Mouse (Mus musculus): ENCODE measurements around the gene Ahcyl1. TPM values are rescaled to one million over a fixed set of nuclear protein-coding genes. Genes with fewer than 3 reads are reported as not detected.
"Not testable (repeated sequence)": the region's sequence is repeated elsewhere in the genome, so short reads cannot be mapped to it uniquely, and the experiment has no call there.

Gene Ahcyl1
- polyA plus RNA-seq, 1 experiment from 2014 or later = 96.1 TPM

DNA sequence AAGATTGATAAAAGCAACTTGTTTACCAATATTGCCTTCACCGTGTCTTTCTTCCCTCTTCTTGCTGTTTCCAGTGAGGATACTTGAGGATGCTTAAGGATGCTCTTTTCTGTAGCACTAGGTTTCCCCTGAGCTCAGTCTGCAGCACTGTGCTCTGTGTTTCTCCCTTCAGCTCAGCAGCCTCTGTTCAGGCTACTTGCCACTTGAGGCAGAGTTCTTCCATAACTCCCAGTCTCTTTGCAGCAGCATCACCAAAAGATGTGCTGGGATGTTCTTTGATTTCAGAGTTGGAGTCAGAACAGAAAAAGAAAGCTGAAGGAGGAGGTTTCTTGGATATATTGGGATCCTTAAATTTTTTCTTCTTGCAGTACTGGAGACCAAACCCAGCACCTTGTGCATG is 42.3 kb upstream of the Ahcyl1 start:
- no peak for ATAC-seq (ENCODE audit: low FRiP score, low TSS enrichment)
- Histone ChIP-seq H3K36me3 (ENCODE audit: insufficient read depth, low read length) (no peaks in the 10 kb centered on the region), H3K4me1 (ENCODE audit: insufficient read depth, low read length) (peaks cover 40% of the 10 kb centered on the region), H3K27ac (ENCODE audit: low read length) (no peak overlapping the region), H3K4me2 (replicated peaks; ENCODE audit: low read depth, low read length) (no peak overlapping the region), H3K4me3 (ENCODE audit: low read length) (no peak overlapping the region), H3K27me3 (ENCODE audit: insufficient read depth, low read length) (no peaks in the 10 kb centered on the region), H3K9me3 (ENCODE audit: low read length) (no peaks in the 10 kb centered on the region), H3K9ac (replicated peaks; ENCODE audit: low read length) (no peak overlapping the region)
- 85% methylated on average over 1 of the region's 1 CpGs for WGBS

DNA sequence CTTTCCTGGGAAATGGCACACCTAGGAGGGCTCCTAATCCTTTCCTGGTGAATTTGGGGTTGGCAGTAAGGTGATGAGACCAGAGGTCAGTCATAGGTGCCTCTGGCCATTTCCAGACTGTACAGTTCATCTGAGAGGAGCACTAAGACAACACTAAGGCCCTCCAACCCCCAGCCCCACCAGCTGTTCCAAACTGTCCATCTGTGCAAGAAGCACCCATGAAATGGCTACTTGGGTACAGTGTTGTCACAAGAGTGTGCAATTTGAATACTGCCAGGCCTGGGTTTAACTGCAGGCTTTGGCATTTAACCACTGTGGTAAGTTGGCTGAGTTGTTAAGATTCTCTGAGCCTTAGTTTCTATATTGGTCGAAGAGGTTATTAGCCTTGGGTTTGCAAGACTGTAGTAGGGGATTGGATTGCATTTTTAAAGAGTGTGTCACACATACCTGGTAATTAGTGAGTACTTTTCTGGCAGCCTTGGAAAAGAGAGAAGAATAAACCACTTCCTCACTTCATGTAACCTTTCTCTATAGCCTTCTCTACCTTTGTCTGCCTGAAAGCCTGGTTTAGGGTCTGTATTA is 41.3 kb upstream of the Ahcyl1 start:
- ATAC-seq (ENCODE audit: low FRiP score, low TSS enrichment) = no peak
- Histone ChIP-seq H3K4me1 (ENCODE audit: insufficient read depth, low read length) (peaks cover 31% of the 10 kb centered on the region), H3K4me3 (ENCODE audit: low read length) (no peak overlapping the region), H3K4me2 (replicated peaks; ENCODE audit: low read depth, low read length) (no peak overlapping the region), H3K36me3 (ENCODE audit: insufficient read depth, low read length) (no peaks in the 10 kb centered on the region), H3K9ac (replicated peaks; ENCODE audit: low read length) (no peak overlapping the region), H3K27me3 (ENCODE audit: insufficient read depth, low read length) (no peaks in the 10 kb centered on the region), H3K9me3 (ENCODE audit: low read length) (no peaks in the 10 kb centered on the region), H3K27ac (ENCODE audit: low read length) (no peak overlapping the region)
- 82% methylated on average over 1 of the region's 1 CpGs for WGBS

DNA sequence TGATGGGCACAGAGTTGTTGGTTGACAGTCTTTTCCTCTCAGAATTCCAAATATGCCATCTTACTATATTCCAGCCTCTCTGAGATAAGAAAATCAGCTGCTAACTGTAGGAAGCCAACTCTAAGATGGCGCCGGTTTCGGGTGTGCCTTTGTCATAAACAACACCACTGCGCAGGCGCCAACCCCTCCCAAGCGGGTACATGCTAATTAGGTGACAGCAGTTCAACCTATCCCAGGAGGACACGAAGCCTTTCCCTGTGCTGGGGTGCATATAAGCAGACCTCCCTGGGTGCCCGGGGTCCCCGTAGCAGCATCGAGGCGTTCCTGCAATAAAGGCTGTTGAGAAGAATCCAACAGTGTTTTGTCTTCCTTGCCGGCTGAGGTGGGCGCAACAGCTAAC is 39.3 kb upstream of the Ahcyl1 start:
- not testable (repeated sequence) for H3K27ac ChIP-seq (ENCODE audit: low read length); H3K36me3 ChIP-seq (ENCODE audit: insufficient read depth, low read length); H3K27me3 ChIP-seq (ENCODE audit: insufficient read depth, low read length); H3K4me3 ChIP-seq (ENCODE audit: low read length); H3K9me3 ChIP-seq (ENCODE audit: low read length); H3K9ac ChIP-seq (replicated peaks; ENCODE audit: low read length); H3K4me2 ChIP-seq (replicated peaks; ENCODE audit: low read depth, low read length); ATAC-seq (ENCODE audit: low FRiP score, low TSS enrichment)
- peaks cover 12% of the 10 kb centered on the region for H3K4me1 ChIP-seq (ENCODE audit: insufficient read depth, low read length)
- 97% methylated on average over 13 of the region's 13 CpGs for WGBS

DNA sequence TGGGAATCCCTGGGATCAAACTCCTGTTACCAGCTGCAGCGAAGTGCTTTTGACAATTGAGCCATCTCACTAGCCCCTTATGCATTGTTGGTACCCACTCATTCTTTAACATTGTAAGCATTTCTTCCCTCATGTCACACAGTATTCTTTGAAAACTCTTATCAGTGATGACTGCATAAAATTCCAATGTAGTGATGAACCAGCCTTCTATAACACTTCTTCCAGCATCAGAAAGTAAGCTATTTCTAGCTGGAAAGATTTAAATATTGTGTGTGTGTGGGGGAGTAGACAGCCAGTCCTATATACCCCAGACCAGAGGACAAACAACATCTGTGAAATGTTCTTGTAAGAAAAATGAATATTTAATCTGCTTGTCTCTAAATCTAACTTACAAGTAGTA is 37.0 kb upstream of the Ahcyl1 start:
- Histone ChIP-seq H3K4me1 (ENCODE audit: insufficient read depth, low read length) (no peaks in the 10 kb centered on the region), H3K4me2 (replicated peaks; ENCODE audit: low read depth, low read length) (no peak overlapping the region), H3K27ac (ENCODE audit: low read length) (no peak overlapping the region), H3K27me3 (ENCODE audit: insufficient read depth, low read length) (no peaks in the 10 kb centered on the region), H3K9me3 (ENCODE audit: low read length) (no peaks in the 10 kb centered on the region), H3K36me3 (ENCODE audit: insufficient read depth, low read length) (no peaks in the 10 kb centered on the region), H3K9ac (replicated peaks; ENCODE audit: low read length) (no peak overlapping the region), H3K4me3 (ENCODE audit: low read length) (no peak overlapping the region)
- peak; percentile 49; the same call in 1 of the 2 replicates for ATAC-seq (ENCODE audit: low FRiP score, low TSS enrichment)
- 87% methylated on average over 1 of the region's 1 CpGs for WGBS

DNA sequence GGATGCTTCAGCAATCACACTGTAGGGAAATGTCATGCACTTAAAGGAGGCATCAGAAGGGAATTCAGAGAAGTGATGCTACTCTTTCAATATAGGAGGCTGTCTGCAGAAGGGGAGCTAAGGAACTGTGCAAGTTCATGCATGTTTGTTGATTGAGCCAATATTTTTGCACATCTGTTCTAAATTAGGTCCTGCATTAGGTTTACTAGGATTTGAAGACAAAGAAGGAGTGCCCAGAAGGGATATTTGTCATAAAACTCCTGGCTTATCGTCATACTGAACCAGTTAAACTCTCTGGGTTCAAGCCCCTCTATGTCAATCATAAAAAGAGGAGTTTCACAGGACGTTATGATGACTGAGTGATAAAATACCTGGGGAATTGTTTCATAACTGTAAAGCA is 33.9 kb upstream of the Ahcyl1 start:
- Histone ChIP-seq H3K36me3 (ENCODE audit: insufficient read depth, low read length) (no peaks in the 10 kb centered on the region), H3K9me3 (ENCODE audit: low read length) (no peaks in the 10 kb centered on the region), H3K27me3 (ENCODE audit: insufficient read depth, low read length) (no peaks in the 10 kb centered on the region), H3K9ac (replicated peaks; ENCODE audit: low read length) (no peak overlapping the region), H3K4me1 (ENCODE audit: insufficient read depth, low read length) (no peaks in the 10 kb centered on the region), H3K4me2 (replicated peaks; ENCODE audit: low read depth, low read length) (no peak overlapping the region), H3K4me3 (ENCODE audit: low read length) (no peak overlapping the region), H3K27ac (ENCODE audit: low read length) (no peak overlapping the region)
- no peak for ATAC-seq (ENCODE audit: low FRiP score, low TSS enrichment)
- 74% methylated on average over 2 of the region's 2 CpGs for WGBS

DNA sequence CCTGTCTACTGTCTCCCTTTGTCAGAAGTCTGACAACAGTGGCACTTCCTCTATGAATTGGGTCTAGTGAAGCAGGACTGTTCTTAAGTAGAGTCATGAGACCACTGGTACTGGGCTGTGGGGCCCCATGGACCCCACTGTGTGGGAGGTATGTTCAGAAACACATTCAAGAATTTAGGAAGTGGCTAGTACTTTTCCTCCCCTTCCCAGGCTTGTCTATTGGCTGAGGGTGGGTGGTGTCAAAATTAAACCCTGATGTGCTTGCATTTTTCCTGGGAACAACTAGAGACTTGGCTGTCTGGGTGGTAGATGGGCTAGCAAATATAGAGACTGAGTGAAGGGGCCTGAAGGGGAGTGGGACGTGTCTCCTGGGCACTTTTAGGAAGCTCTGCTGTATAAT is 32.1 kb upstream of the Ahcyl1 start:
- no peaks in the 10 kb centered on the region for H3K36me3 ChIP-seq (ENCODE audit: insufficient read depth, low read length)

DNA sequence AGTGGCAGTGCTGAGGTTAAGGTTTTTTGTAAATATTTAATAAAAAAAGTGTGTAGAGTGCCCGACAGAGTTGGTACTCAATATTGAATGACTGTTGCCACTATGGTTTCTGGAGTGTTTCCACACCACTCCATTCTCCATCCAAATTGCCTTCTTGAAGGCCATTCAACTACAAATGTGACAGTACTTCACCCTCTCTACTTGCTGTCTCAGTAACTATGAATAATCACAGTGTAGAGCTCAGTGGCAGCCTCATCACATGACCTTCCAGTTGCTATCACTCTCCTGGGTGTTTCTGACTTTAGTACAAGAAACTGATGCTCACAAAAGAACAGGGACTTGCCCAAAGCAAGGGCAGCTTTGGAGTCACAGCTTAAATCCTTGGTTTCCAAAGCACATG is 19.6 kb upstream of the Ahcyl1 start:
- H3K27me3 ChIP-seq (ENCODE audit: insufficient read depth, low read length) = no peaks in the 10 kb centered on the region
- no peak overlapping the region for H3K4me2 ChIP-seq (replicated peaks; ENCODE audit: low read depth, low read length)
- no peak for ATAC-seq (ENCODE audit: low FRiP score, low TSS enrichment)
- H3K36me3 ChIP-seq (ENCODE audit: insufficient read depth, low read length) = no peaks in the 10 kb centered on the region
- H3K9ac ChIP-seq (replicated peaks; ENCODE audit: low read length) = no peak overlapping the region
- H3K27ac ChIP-seq (ENCODE audit: low read length) = no peak overlapping the region
- no peak overlapping the region for H3K4me3 ChIP-seq (ENCODE audit: low read length)
- no peaks in the 10 kb centered on the region for H3K9me3 ChIP-seq (ENCODE audit: low read length)
- H3K4me1 ChIP-seq (ENCODE audit: insufficient read depth, low read length) = peaks cover 6% of the 10 kb centered on the region; the same call in 1 of the 2 replicates
- WGBS = 73% methylated on average over 1 of the region's 1 CpGs

More for the DNA sequence above, 32.1 kb upstream of the Ahcyl1 start:
- Histone ChIP-seq H3K27ac (ENCODE audit: low read length) (no peak overlapping the region), H3K4me1 (ENCODE audit: insufficient read depth, low read length) (no peaks in the 10 kb centered on the region), H3K9ac (replicated peaks; ENCODE audit: low read length) (no peak overlapping the region), H3K27me3 (ENCODE audit: insufficient read depth, low read length) (no peaks in the 10 kb centered on the region), H3K4me2 (replicated peaks; ENCODE audit: low read depth, low read length) (no peak overlapping the region), H3K9me3 (ENCODE audit: low read length) (no peaks in the 10 kb centered on the region), H3K4me3 (ENCODE audit: low read length) (no peak overlapping the region)
- 52% methylated on average over 1 of the region's 1 CpGs for WGBS
- no peak for ATAC-seq (ENCODE audit: low FRiP score, low TSS enrichment)

DNA sequence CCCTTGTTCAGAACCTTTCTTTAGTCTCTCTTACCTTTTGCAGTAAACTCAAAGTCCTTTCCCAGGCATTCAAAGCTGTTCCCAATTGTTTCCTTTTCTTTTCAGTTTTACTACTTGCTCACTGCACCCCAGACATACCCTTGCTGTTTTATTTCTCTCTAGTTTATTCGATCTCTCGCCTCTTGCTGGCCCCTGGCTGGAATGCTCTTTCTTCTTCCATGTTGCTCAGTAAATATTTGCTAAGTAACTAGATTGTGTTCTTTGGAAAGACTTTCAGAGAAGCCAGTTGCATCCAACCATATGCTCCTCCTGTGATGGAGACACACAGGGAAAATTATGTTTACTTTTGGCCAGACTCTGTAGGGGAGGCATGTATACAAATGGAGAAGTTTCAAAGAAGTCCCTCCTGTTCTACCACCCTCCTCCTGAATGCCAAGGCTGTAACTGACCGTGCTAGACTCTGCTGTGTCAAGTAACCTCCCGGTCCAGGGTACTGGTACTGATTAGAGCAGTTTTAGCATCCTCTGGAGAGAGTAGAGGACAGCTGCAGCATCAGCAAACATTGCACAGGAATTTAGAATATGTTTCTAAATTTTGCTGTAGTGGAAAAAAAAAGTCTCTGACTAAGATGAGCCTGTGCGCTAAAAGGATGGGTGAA is 18.0 kb upstream of the Ahcyl1 start:
- Histone ChIP-seq H3K9ac (replicated peaks; ENCODE audit: low read length) (no peak overlapping the region), H3K9me3 (ENCODE audit: low read length) (no peaks in the 10 kb centered on the region), H3K4me1 (ENCODE audit: insufficient read depth, low read length) (peaks cover 6% of the 10 kb centered on the region; the same call in 1 of the 2 replicates), H3K4me2 (replicated peaks; ENCODE audit: low read depth, low read length) (no peak overlapping the region), H3K27me3 (ENCODE audit: insufficient read depth, low read length) (no peaks in the 10 kb centered on the region), H3K4me3 (ENCODE audit: low read length) (no peak overlapping the region), H3K27ac (ENCODE audit: low read length) (peak overlapping the region; percentile 27; the same call in 1 of the 2 replicates), H3K36me3 (ENCODE audit: insufficient read depth, low read length) (no peaks in the 10 kb centered on the region)
- ATAC-seq (ENCODE audit: low FRiP score, low TSS enrichment) = 0 out of 2 replicates have a peak, but pooled peaks have one; percentile 12
- WGBS = 43% methylated on average over 5 of the region's 5 CpGs

DNA sequence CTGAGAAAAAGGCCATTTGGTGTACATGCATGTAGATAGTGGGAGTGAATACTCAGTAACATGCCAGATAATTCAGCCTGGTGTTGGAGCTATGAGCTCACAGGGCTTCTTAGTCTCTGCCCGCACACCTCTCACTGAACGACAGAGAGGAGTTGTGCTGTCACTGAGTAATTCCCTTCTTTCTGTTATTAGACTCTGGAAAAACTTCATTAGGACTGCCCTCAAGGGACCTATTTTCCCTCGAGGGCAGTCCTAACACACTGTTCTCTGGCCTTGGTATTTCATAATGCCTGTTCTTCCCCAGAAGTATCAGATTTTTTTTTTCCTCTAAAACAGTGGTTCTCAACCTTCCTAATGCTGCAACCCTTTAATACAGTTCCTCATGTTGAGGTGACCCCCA is 15.7 kb upstream of the Ahcyl1 start:
- peaks cover 6% of the 10 kb centered on the region; the same call in 1 of the 2 replicates for H3K4me1 ChIP-seq (ENCODE audit: insufficient read depth, low read length)
- H3K27ac ChIP-seq (ENCODE audit: low read length) = no peak overlapping the region
- WGBS = 52% methylated on average over 3 of the region's 3 CpGs
- H3K4me2 ChIP-seq (replicated peaks; ENCODE audit: low read depth, low read length) = no peak overlapping the region
- no peak for ATAC-seq (ENCODE audit: low FRiP score, low TSS enrichment)
- H3K9me3 ChIP-seq (ENCODE audit: low read length) = no peaks in the 10 kb centered on the region
- H3K27me3 ChIP-seq (ENCODE audit: insufficient read depth, low read length) = no peaks in the 10 kb centered on the region
- H3K4me3 ChIP-seq (ENCODE audit: low read length) = no peak overlapping the region
- H3K36me3 ChIP-seq (ENCODE audit: insufficient read depth, low read length) = no peaks in the 10 kb centered on the region
- H3K9ac ChIP-seq (replicated peaks; ENCODE audit: low read length) = no peak overlapping the region

DNA sequence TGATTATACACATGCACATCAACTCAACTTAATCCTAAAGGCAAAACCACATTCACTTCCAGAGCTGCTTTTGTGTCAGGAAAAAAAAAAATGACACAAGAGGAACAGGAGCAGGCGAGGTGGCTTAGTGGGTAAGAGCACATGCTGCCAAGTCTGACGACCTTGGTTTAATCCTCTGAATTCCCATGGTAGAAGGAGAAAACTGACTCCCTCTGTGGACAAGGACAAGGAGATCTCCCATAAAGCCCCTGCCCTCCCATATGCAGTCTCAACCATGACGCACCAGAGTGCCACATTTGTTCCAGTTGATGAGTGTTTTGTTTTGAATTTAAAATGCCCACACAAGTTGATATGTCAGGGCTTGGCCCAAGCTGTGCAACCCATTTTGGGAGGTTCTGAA is 12.8 kb upstream of the Ahcyl1 start:
- Histone ChIP-seq H3K27ac (ENCODE audit: low read length) (no peak overlapping the region), H3K27me3 (ENCODE audit: insufficient read depth, low read length) (no peaks in the 10 kb centered on the region), H3K36me3 (ENCODE audit: insufficient read depth, low read length) (no peaks in the 10 kb centered on the region), H3K9ac (replicated peaks; ENCODE audit: low read length) (no peak overlapping the region), H3K9me3 (ENCODE audit: low read length) (no peaks in the 10 kb centered on the region), H3K4me1 (ENCODE audit: insufficient read depth, low read length) (no peaks in the 10 kb centered on the region), H3K4me2 (replicated peaks; ENCODE audit: low read depth, low read length) (no peak overlapping the region), H3K4me3 (ENCODE audit: low read length) (no peak overlapping the region)
- 55% methylated on average over 3 of the region's 3 CpGs for WGBS
- ATAC-seq (ENCODE audit: low FRiP score, low TSS enrichment) = no peak

Measured in kidney, embryonic 16.5 days (tissue).